Mouse (Mus musculus) neutrophil, adult 65 days (primary cell): Measurements from ENCODE around the gene Cyp4a29. TPM values are rescaled to one million over a fixed set of nuclear protein-coding genes. Genes with fewer than 3 reads are reported as not detected.

Experiments used
- total RNA-seq: library from RNA; stranded (reverse); gene quantifications from 2 replicates; pipeline ENCODE4 v1.2.4, GENCODE M21; 2023

The Cyp4a29 gene
- not detected in 2 replicates for total RNA-seq

GRCm38 (mm10) chr4:115241784-115242183 is at the start of gene Cyp4a29:
Gene Cyp4a29, plus strand, starts transcription at chr4:115242084.

GRCm38 (mm10) chr4:115298746-115299145 is 56.9 kb downstream of the Cyp4a29 start, which contains the start of gene Cyp4a12a:
Gene Cyp4a12a, plus strand, starts transcription at chr4:115299046.

Other genes with a start within 250 kb of the Cyp4a29 start
- gene Stil, start 241.9 kb upstream of the Cyp4a29 start, total RNA-seq: 24.6 and 31.6 TPM in 2 replicates
- gene Tal1, start 185.7 kb upstream of the Cyp4a29 start, total RNA-seq: 1.2 and 1.5 TPM in 2 replicates
- gene Pdzk1ip1, start 153.4 kb upstream of the Cyp4a29 start, total RNA-seq: 1.0 TPM in 1 of 2 replicates, not detected in the other
- not detected in 2 replicates for gene Cyp4x1, start 107.8 kb upstream of the Cyp4a29 start, total RNA-seq
- not detected in 2 replicates for gene Cyp4a12a, start 57.0 kb downstream of the Cyp4a29 start, total RNA-seq
- gene Cyp4a12b, start 169.5 kb downstream of the Cyp4a29 start, total RNA-seq: not detected in 2 replicates
- not detected in 2 replicates for gene Cyp4a30b, start 210.5 kb downstream of the Cyp4a29 start, total RNA-seq